Mouse (Mus musculus): ENCODE data around the gene Hic2. TPM values are rescaled to one million over a fixed set of nuclear protein-coding genes. Genes with fewer than 3 reads are reported as not detected.

Gene Hic2
- total and polyA plus RNA-seq, 3 experiments = 1.2 to 2.0 (median 1.5) TPM

DNA sequence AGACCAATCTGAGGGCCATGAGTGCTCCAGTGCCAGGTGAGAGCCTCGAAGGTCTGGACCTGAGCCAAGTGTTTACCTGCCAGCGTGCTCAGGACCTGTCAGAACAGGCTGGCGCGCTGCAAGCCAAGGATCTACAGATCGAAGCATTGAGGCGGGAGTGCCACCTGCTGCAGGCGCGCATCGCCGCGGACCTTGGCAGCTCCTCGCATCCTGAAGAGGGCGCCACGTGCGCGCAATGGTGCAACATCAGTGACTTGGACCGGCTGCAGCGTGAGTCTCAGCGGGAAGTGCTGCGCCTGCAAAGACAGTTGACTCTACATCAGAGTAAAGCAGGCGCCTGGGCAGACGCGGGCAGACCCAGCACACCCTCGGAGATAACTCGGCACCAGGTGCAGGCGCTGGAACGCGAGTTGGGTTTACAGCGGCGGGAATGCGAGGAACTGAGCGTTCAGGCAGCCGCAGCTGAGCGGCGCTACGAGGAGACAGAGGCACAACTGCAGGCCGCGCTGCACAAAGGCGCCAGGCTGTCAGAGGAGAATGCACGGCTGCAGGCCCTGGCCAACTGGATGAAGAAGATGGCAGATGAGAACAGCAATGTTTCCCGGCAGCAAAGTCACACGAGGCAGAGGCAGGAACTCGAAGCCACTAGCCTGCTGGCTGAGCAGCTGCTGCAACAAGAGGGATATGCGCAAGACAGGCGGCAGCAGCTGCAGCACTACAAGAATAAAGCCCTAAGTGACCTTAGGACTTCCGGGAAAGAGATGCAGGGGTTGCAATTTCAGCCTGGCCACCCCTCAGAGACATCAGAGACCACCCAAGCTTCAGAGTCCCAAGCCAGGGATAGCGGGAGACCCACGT, 23.2 kb upstream of the Hic2 start:
- Histone ChIP-seq H3K4me1 (ENCODE audit: control insufficient read depth, insufficient read depth, low read length) (peaks cover 2% of the 10 kb centered on the region), H3K9ac (ENCODE audit: low read depth, low read length) (peak overlapping the region; percentile 21; the same call in 1 of the 2 replicates), H3K36me3 (ENCODE audit: control insufficient read depth, insufficient read depth, low read length) (no peaks in the 10 kb centered on the region), H3K27ac (no peak overlapping the region), H3K4me3 (peak overlapping the region; percentile 68), H3K27me3 (ENCODE audit: control insufficient read depth, insufficient read depth, low read length) (no peaks in the 10 kb centered on the region), H3K79me2 (replicated peaks; ENCODE audit: control insufficient read depth, insufficient read depth, low read length) (no peaks in the 10 kb centered on the region)
- DNase-seq = peak; percentile 90
- intact Hi-C loops (cut with DNase I) = loop anchor here (1.0 to 5.0 kb wide), 5 partner anchors 23 to 82 kb away; partner anchors contain the start of genes Hic2, Sdf2l1 and Tmem191c
- WGBS = 12% methylated on average over 48 of the region's 48 CpGs
- TF ChIP-seq EP300 (IDR thresholded peaks at IDR 0.05; ENCODE audit: insufficient read depth, low read depth, low read length) (peak; percentile 74; the same call in 1 of the 2 replicates), CTCF (IDR thresholded peaks at IDR 0.05) (peak; percentile 94; the same call in 1 of the 2 replicates), POLR2A (IDR thresholded peaks at IDR 0.05; ENCODE audit: insufficient read depth, low read depth, low read length) (no peak)

DNA sequence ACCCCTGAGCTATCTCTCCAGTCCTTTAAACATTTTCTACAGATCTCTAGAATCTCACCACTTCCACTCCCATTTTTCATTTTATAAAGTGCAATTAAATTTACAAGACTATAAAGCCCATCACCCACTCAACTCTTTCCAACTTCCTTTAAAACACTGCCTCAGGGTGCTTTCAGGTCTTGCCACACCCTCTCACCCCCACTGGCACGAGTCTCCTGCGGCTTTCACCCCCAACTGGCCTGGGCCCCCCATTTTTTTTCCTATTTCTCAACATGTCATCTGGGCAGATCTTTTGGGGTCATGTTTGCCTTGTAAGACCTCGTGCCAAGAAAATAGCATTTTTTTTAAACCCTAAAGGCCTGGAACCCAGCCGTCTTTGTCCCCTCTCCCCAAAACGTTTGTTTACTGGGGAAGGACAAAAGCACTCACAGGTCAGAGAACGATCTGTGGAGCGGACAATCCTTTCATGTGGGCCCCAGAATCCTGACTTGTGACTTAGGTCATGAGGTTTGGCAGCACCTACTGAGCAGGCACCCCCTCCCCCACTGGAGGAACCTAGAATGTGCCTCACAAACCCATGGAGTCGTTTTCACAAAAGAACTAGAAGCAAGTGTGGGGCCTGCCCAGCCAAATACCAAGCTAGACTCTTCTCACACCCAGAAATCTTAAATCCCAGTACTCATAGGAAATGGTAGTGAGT, 16.3 kb upstream of the Hic2 start:
- 58% methylated on average over 8 of the region's 8 CpGs for WGBS
- Histone ChIP-seq H3K36me3 (ENCODE audit: control insufficient read depth, insufficient read depth, low read length) (no peaks in the 10 kb centered on the region), H3K9ac (ENCODE audit: low read depth, low read length) (no peak overlapping the region), H3K27me3 (ENCODE audit: control insufficient read depth, insufficient read depth, low read length) (no peaks in the 10 kb centered on the region), H3K4me1 (ENCODE audit: control insufficient read depth, insufficient read depth, low read length) (no peaks in the 10 kb centered on the region), H3K79me2 (replicated peaks; ENCODE audit: control insufficient read depth, insufficient read depth, low read length) (no peaks in the 10 kb centered on the region), H3K27ac (no peak overlapping the region), H3K4me3 (no peak overlapping the region)
- TF ChIP-seq EP300 (IDR thresholded peaks at IDR 0.05; ENCODE audit: insufficient read depth, low read depth, low read length) = no peak
- TF ChIP-seq POLR2A (IDR thresholded peaks at IDR 0.05; ENCODE audit: insufficient read depth, low read depth, low read length) = no peak
- no peak for TF ChIP-seq CTCF (IDR thresholded peaks at IDR 0.05)
- intact Hi-C loops (cut with DNase I) = no loop called here
- DNase-seq = no peak

DNA sequence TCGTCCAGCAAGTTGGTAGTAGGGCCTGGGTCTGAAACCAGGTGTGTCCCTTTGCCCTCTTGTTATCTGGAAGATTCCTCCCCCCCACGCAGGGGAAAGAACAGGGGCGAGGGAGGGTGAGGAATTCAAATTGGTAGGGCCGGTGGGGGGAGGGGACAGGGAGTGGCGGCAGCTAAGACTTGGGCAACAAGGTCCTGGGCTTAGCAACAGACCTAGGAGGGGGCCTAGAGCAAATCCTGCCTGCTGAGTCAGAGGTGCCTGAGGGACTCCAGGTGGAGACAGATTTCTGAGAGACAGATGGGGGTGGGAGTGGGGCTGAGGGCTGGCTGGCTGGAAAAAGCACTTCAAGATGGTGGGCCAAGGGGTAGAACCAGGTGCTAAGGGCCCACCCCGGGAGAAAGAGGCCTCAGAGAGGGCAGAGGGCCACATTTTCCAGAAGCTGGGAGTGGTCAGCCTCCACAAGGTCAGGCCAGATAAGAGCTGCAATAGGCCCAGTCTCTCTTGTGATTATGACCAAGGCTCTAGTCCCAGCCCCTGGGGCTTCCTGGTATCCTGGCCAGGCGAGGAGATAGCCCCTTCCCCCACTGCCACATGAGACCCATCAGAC, 13.1 kb upstream of the Hic2 start:
- intact Hi-C loops (cut with DNase I) = no loop called here
- WGBS = 39% methylated on average over 7 of the region's 7 CpGs
- no peaks in the 10 kb centered on the region for H3K4me1 ChIP-seq (ENCODE audit: control insufficient read depth, insufficient read depth, low read length)

DNA sequence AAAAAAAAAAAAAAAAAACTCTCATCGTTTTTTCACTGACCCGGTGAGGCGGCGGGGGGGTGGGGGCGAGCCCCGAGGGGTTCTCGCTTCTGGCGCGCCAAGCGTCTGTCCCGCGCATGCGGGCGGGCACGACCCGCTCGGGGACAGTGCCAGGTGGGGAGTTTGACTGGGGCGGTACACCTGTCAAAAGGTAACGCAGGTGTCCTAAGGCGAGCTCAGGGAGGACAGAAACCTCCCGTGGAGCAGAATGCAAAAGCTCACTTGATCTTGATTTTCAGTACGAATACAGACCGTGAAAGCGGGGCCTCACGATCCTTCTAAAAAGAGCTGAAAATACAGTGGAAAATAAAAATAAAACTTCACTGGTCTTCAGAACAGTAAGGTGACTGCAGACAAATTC, 11.2 kb upstream of the Hic2 start:
- intact Hi-C loops (cut with DNase I) = no loop called here
- no peaks in the 10 kb centered on the region for H3K4me1 ChIP-seq (ENCODE audit: control insufficient read depth, insufficient read depth, low read length)
- H3K9ac ChIP-seq (ENCODE audit: low read depth, low read length) = no peak overlapping the region
- 27% methylated on average over 25 of the region's 25 CpGs for WGBS
- TF ChIP-seq CTCF (IDR thresholded peaks at IDR 0.05) (no peak), POLR2A (IDR thresholded peaks at IDR 0.05; ENCODE audit: insufficient read depth, low read depth, low read length) (no peak), EP300 (IDR thresholded peaks at IDR 0.05; ENCODE audit: insufficient read depth, low read depth, low read length) (no peak)
- no peak overlapping the region for H3K27ac ChIP-seq
- no peaks in the 10 kb centered on the region for H3K27me3 ChIP-seq (ENCODE audit: control insufficient read depth, insufficient read depth, low read length)
- no peak overlapping the region for H3K4me3 ChIP-seq
- peak; percentile 88 to 98 for DNase-seq
- H3K36me3 ChIP-seq (ENCODE audit: control insufficient read depth, insufficient read depth, low read length) = no peaks in the 10 kb centered on the region
- H3K79me2 ChIP-seq (replicated peaks; ENCODE audit: control insufficient read depth, insufficient read depth, low read length) = no peaks in the 10 kb centered on the region

More for the DNA sequence above, 13.1 kb upstream of the Hic2 start:
- TF ChIP-seq EP300 (IDR thresholded peaks at IDR 0.05; ENCODE audit: insufficient read depth, low read depth, low read length) (no peak), CTCF (IDR thresholded peaks at IDR 0.05) (no peak), POLR2A (IDR thresholded peaks at IDR 0.05; ENCODE audit: insufficient read depth, low read depth, low read length) (no peak)
- DNase-seq = no peak
- no peak overlapping the region for H3K27ac ChIP-seq
- H3K79me2 ChIP-seq (replicated peaks; ENCODE audit: control insufficient read depth, insufficient read depth, low read length) = no peaks in the 10 kb centered on the region
- H3K36me3 ChIP-seq (ENCODE audit: control insufficient read depth, insufficient read depth, low read length) = no peaks in the 10 kb centered on the region
- H3K4me3 ChIP-seq = no peak overlapping the region
- no peak overlapping the region for H3K9ac ChIP-seq (ENCODE audit: low read depth, low read length)
- no peaks in the 10 kb centered on the region for H3K27me3 ChIP-seq (ENCODE audit: control insufficient read depth, insufficient read depth, low read length)

DNA sequence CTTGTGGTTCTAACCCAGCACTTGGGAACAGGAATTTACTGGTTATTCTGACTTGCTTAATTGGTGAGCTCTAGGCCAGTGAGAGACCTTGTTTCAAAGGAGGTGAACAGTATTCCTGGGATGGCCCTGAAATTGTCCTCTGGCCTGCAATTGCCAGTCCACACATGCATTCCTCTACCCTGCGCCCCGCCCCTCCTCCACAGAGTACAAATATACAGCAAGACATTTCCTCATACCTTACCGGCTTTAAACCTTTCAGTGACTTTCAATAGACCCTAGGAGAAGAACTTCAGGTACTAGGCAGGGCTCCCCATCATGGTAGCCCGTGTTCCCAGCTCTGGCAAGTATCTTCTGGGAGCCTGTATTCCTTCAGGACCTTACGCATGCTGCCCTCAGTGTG, 7.8 kb upstream of the Hic2 start:
- WGBS = 87% methylated on average over 5 of the region's 5 CpGs
- Histone ChIP-seq H3K4me1 (ENCODE audit: control insufficient read depth, insufficient read depth, low read length) (no peaks in the 10 kb centered on the region), H3K27ac (no peak overlapping the region), H3K9ac (ENCODE audit: low read depth, low read length) (no peak overlapping the region), H3K4me3 (no peak overlapping the region), H3K79me2 (replicated peaks; ENCODE audit: control insufficient read depth, insufficient read depth, low read length) (no peaks in the 10 kb centered on the region), H3K36me3 (ENCODE audit: control insufficient read depth, insufficient read depth, low read length) (no peaks in the 10 kb centered on the region), H3K27me3 (ENCODE audit: control insufficient read depth, insufficient read depth, low read length) (no peaks in the 10 kb centered on the region)
- intact Hi-C loops (cut with DNase I) = no loop called here
- DNase-seq = no peak
- no peak for TF ChIP-seq EP300 (IDR thresholded peaks at IDR 0.05; ENCODE audit: insufficient read depth, low read depth, low read length)
- no peak for TF ChIP-seq POLR2A (IDR thresholded peaks at IDR 0.05; ENCODE audit: insufficient read depth, low read depth, low read length)
- TF ChIP-seq CTCF (IDR thresholded peaks at IDR 0.05) = no peak
